Mouse (Mus musculus) lung, postnatal 25 days (tissue): ENCODE measurements around the gene Schip1.

Experiments used
- DNase-seq: peaks from one replicate; pipeline ENCODE4 v3.0.0; 2022; ENCODE audit warnings: low spot score

Schip1 gene

DNA sequence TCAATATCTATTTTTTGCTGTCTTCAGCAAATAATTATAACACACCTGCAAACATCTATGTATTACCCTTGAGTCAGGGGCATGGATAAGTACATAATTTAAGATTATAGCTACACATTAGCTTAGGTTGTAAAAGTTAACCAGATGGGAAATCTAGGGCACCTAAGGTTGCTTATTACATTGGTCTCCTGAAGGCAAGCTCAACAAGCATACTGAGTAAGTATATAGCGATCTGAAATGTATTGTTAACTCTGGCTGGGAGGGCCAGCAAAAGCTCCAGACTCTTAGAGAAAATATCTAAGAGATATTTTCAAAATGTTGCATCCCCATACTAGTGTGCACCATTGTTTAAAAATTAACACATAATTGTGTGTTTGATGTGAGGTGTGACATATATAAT, 603.2 kb downstream of the Schip1 start:
- DNase-seq, result no peak

- DNase-seq, result no peak
Measured at GRCm38 (mm10) chr3:68669418-68669974, 604.9 kb downstream of the Schip1 start.

- DNase-seq, result no peak
Measured at GRCm38 (mm10) chr3:68674721-68675120, 610.1 kb downstream of the Schip1 start.

GRCm38 (mm10) chr3:68675216-68675835, 610.7 kb downstream of the Schip1 start:
- no peak for DNase-seq
